Mouse (Mus musculus) left cerebral cortex, adult 9 months (tissue): ENCODE data around the gene Zkscan4.

Experiments
- DNase-seq, 2 experiments: peaks; one replicate each; pipeline ENCODE4 v3.0.0; 2022; ENCODE audit warnings: low spot score in 2 of 2

The Zkscan4 gene

GRCm38 (mm10) chr13:21506221-21506649, 27.5 kb downstream of the Zkscan4 start:
- peak; percentile 32 to 69 for DNase-seq

GRCm38 (mm10) chr13:21530136-21530535, 51.4 kb downstream of the Zkscan4 start:
- DNase-seq = no peak

GRCm38 (mm10) chr13:21530781-21531201, 52.1 kb downstream of the Zkscan4 start, which contains the start of gene Zkscan8:
TSS of gene Zkscan8 (minus strand) at chr13:21531120.
- DNase-seq = peak; percentile 54 to 84
